Mouse (Mus musculus) kidney, adult 10 weeks (tissue): ENCODE results near the gene Vmn1r89. TPM values are rescaled to one million over a fixed set of nuclear protein-coding genes. Genes with fewer than 3 reads are reported as not detected.

Experiments used
- polyA plus RNA-seq: library from polyadenylated mRNA; stranded (reverse); fragments of 350-450 nt; fragmentation: Illumina TruSeq; extraction: RNeasy Lipid Tissue Mini Kit (QIAGEN cat#74804); gene quantifications from one replicate; pipeline ENCODE4 v1.2.3, GENCODE M21; 2014; ENCODE audit warnings: low read depth, low replicate concordance

Vmn1r89 gene
- polyA plus RNA-seq: not detected

DNA sequence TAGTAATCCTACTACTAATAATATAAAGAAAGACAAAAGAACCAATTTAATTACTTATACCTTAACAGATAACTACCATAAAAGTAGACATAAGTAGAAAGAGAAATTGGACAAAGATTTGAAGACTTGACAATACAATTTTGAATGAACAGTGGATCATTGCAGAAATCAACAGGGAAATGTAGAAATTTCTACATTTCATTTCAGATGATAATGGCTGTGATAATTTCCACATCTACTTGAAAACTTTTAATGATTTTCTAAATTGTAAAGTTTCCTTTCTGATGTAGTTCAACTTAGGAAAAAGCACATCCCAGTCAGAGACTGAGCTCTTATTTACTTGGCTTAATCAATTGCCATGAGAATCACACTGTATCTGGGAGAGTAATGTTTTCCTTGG lies at the start of gene Vmn1r89:
Gene Vmn1r89, plus strand, starts transcription at position 301 of the 400 bp plus-strand sequence.

Other genes starting within 250 kb of the Vmn1r89 start
- 2.7 TPM for gene Zfp324, start 247.2 kb upstream of the Vmn1r89 start, polyA plus RNA-seq
- 2.0 TPM for gene Zfp446, start 235.2 kb upstream of the Vmn1r89 start, polyA plus RNA-seq
- gene Slc27a5, start 214.8 kb upstream of the Vmn1r89 start, polyA plus RNA-seq: not detected
- 13.1 TPM for gene Trim28, start 213.9 kb upstream of the Vmn1r89 start, polyA plus RNA-seq
- 0.44 TPM for gene Zbtb45, start 203.0 kb upstream of the Vmn1r89 start, polyA plus RNA-seq
- 117 TPM for gene Chmp2a, start 178.2 kb upstream of the Vmn1r89 start, polyA plus RNA-seq
- 64.8 TPM for gene Ube2m, start 174.7 kb upstream of the Vmn1r89 start, polyA plus RNA-seq
- 0.36 TPM for gene Mzf1, start 158.3 kb upstream of the Vmn1r89 start, polyA plus RNA-seq
- not detected for gene Vmn1r85, start 117.8 kb upstream of the Vmn1r89 start, polyA plus RNA-seq
- gene Vmn1r86, start 93.1 kb upstream of the Vmn1r89 start, polyA plus RNA-seq: not detected
- not detected for gene Vmn1r87, start 72.9 kb upstream of the Vmn1r89 start, polyA plus RNA-seq
- not detected for gene Vmn1r88, start 53.5 kb upstream of the Vmn1r89 start, polyA plus RNA-seq
- gene Lig1, start 64.3 kb downstream of the Vmn1r89 start, polyA plus RNA-seq: 2.9 TPM
- gene Zswim9, start 65.7 kb downstream of the Vmn1r89 start, polyA plus RNA-seq: 4.9 TPM
- 0.20 TPM for gene Pla2g4c, start 111.6 kb downstream of the Vmn1r89 start, polyA plus RNA-seq
- gene Cabp5, start 185.1 kb downstream of the Vmn1r89 start, polyA plus RNA-seq: not detected
- not detected for gene Bsph1, start 237.8 kb downstream of the Vmn1r89 start, polyA plus RNA-seq